Mouse (Mus musculus) CH12.LX (cell line): ENCODE data around the gene Cog7. TPM values are rescaled to one million over a fixed set of nuclear protein-coding genes. Genes with fewer than 3 reads are reported as not detected.
A peak's percentile ranks its signal among the peaks of the same experiment; 100 is the strongest.

Source experiments
- DNase-seq: peaks from one replicate; pipeline ENCODE4 v3.0.0-alpha.2; 2013; ENCODE audit errors: extremely low read depth
- H3K27ac ChIP-seq: 2 replicates; pipeline ENCODE4 v1.5.1; 2012; ENCODE audit warnings: low read depth, mild to moderate bottlenecking, control low read depth, moderate library complexity; ENCODE audit not compliant: insufficient read depth
- H3K27me3 ChIP-seq: replicated peaks from 2 replicates; pipeline ENCODE3; 2012; ENCODE audit warnings: inconsistent platforms
- H3K36me3 ChIP-seq, 2 experiments: replicated peaks in 1 of 2; 2 replicates each; pipeline versions ENCODE3 to v1.6.1; 2012; ENCODE audit warnings: inconsistent platforms in 1 of 2, low read length in 1 of 2, mild to moderate bottlenecking in 1 of 2, mixed read lengths in 1 of 2, moderate library complexity in 1 of 2; ENCODE audit not compliant: control insufficient read depth in 1 of 2, insufficient read depth in 1 of 2
- H3K4me1 ChIP-seq, 2 experiments: 2 replicates each; pipeline ENCODE4 v1.6.1; 2012; ENCODE audit warnings: inconsistent platforms in 1 of 2, moderate library complexity in 1 of 2; ENCODE audit not compliant: insufficient read depth in 2 of 2, control insufficient read depth in 1 of 2
- H3K4me2 ChIP-seq: 2 replicates; pipeline ENCODE4 v1.6.1; 2012; ENCODE audit warnings: low read depth, mild to moderate bottlenecking, control low read depth; ENCODE audit not compliant: poor library complexity, insufficient read depth, severe bottlenecking
- H3K4me3 ChIP-seq, 3 experiments: fragments of 150-350 bp in 1 of 3; sonication (generic) in 1 of 3; replicated peaks in 1 of 3; 2 replicates each; pipeline versions ENCODE3 to v1.5.1; 2011 to 2012; ENCODE audit warnings: low read depth in 2 of 3, low read length in 2 of 3, mild to moderate bottlenecking in 2 of 3, moderate library complexity in 2 of 3, control low read depth in 1 of 3, improper control_type of control experiment in 1 of 3, inconsistent platforms in 1 of 3, mixed read lengths in 1 of 3; ENCODE audit not compliant: poor library complexity in 1 of 3
- H3K79me2 ChIP-seq: replicated peaks from 2 replicates; pipeline ENCODE4 v1.6.1; 2012; ENCODE audit warnings: mild to moderate bottlenecking, moderate library complexity; ENCODE audit not compliant: control insufficient read depth, poor library complexity, insufficient read depth, severe bottlenecking; ENCODE audit errors: extremely low read depth
- H3K9ac ChIP-seq: 2 replicates; pipeline ENCODE4 v1.6.1; 2012; ENCODE audit warnings: low read depth, mild to moderate bottlenecking, control low read depth, moderate library complexity; ENCODE audit not compliant: insufficient read depth
- H3K9me3 ChIP-seq: replicated peaks from 2 replicates; pipeline ENCODE3; 2012; ENCODE audit warnings: low read length, inconsistent platforms, mixed read lengths
- BHLHE40 ChIP-seq: IDR thresholded peaks from 2 replicates; pipeline ENCODE4 v1.6.1; 2011; ENCODE audit warnings: mild to moderate bottlenecking, low read depth, low read length, improper control_type of control experiment
- CHD1 ChIP-seq: IDR thresholded peaks from 2 replicates; pipeline ENCODE4 v1.6.1; 2012; ENCODE audit warnings: low read depth, low read length, improper control_type of control experiment, inconsistent platforms
- CHD2 ChIP-seq: IDR thresholded peaks from 2 replicates; pipeline ENCODE4 v1.6.1; 2011; ENCODE audit warnings: low read length, improper control_type of control experiment
- CTCF ChIP-seq, 2 experiments: IDR thresholded peaks in 1 of 2; conservative IDR thresholded peaks in 1 of 2; 2 replicates each; pipeline ENCODE4 v1.5.1; 2011 to 2012; ENCODE audit warnings: low read depth in 2 of 2, low read length in 2 of 2, improper control_type of control experiment in 1 of 2, inconsistent platforms in 1 of 2, mild to moderate bottlenecking in 1 of 2, moderate library complexity in 1 of 2
- ELF1 ChIP-seq: IDR thresholded peaks from 2 replicates; pipeline ENCODE4 v1.6.1; 2014; ENCODE audit warnings: low read depth, mild to moderate bottlenecking, inconsistent platforms, low read length, improper control_type of control experiment
- EP300 ChIP-seq: IDR thresholded peaks from 2 replicates; pipeline ENCODE4 v1.6.1; 2011; ENCODE audit warnings: low read length, improper control_type of control experiment
- ETS1 ChIP-seq: conservative IDR thresholded peaks from 2 replicates; pipeline ENCODE4 v1.6.1; 2012; ENCODE audit warnings: low read depth, mild to moderate bottlenecking, inconsistent platforms, low read length, improper control_type of control experiment, moderate library complexity
- HCFC1 ChIP-seq: IDR thresholded peaks from 2 replicates; pipeline ENCODE4 v1.6.1; 2012; ENCODE audit warnings: low read depth, mild to moderate bottlenecking, inconsistent platforms, low read length, improper control_type of control experiment
- IRF4 ChIP-seq: IDR thresholded peaks from 2 replicates; pipeline ENCODE4 v1.6.1; 2014; ENCODE audit warnings: low read depth, mild to moderate bottlenecking, inconsistent platforms, low read length, improper control_type of control experiment
- JUND ChIP-seq: conservative IDR thresholded peaks from 2 replicates; pipeline ENCODE4 v1.6.1; 2011; ENCODE audit warnings: low read depth, low read length, improper control_type of control experiment
- KAT2A ChIP-seq: IDR thresholded peaks from 2 replicates; pipeline ENCODE4 v1.6.1; 2012; ENCODE audit warnings: low read length, improper control_type of control experiment, inconsistent platforms; ENCODE audit not compliant: insufficient replicate concordance
- MAFK ChIP-seq: IDR thresholded peaks from 2 replicates; pipeline ENCODE4 v1.6.1; 2011; ENCODE audit warnings: low read length, improper control_type of control experiment; ENCODE audit not compliant: insufficient replicate concordance
- MAZ ChIP-seq: IDR thresholded peaks from 2 replicates; pipeline ENCODE4 v1.6.1; 2012; ENCODE audit warnings: low read depth, mild to moderate bottlenecking, inconsistent platforms, low read length, improper control_type of control experiment, moderate library complexity
- MEF2A ChIP-seq: IDR thresholded peaks from 2 replicates; pipeline ENCODE4 v1.6.1; 2014; ENCODE audit warnings: low read depth, mild to moderate bottlenecking, inconsistent platforms, low read length, improper control_type of control experiment, borderline replicate concordance
- MXI1 ChIP-seq: IDR thresholded peaks from 2 replicates; pipeline ENCODE4 v1.6.1; 2011; ENCODE audit warnings: mild to moderate bottlenecking, low read depth, low read length, improper control_type of control experiment
- MYC ChIP-seq: IDR thresholded peaks from 2 replicates; pipeline ENCODE4 v1.6.1; 2011; ENCODE audit warnings: low read depth, mild to moderate bottlenecking, improper control_type of control experiment, low read length
- NELFE ChIP-seq: IDR thresholded peaks from 2 replicates; pipeline ENCODE4 v1.6.1; 2011; ENCODE audit warnings: low read depth, low read length, improper control_type of control experiment
- PAX5 ChIP-seq: IDR thresholded peaks from 2 replicates; pipeline ENCODE4 v1.6.1; 2012; ENCODE audit warnings: low read length, inconsistent platforms, mixed read lengths
- POLR2AphosphoS2 ChIP-seq: IDR thresholded peaks from 2 replicates; pipeline ENCODE4 v1.6.1; 2011; ENCODE audit warnings: low read depth, low read length, improper control_type of control experiment
- RAD21 ChIP-seq: IDR thresholded peaks from 2 replicates; pipeline ENCODE4 v1.6.1; 2011; ENCODE audit warnings: low read depth, mild to moderate bottlenecking, low read length, improper control_type of control experiment, moderate library complexity
- RCOR1 ChIP-seq: conservative IDR thresholded peaks from 2 replicates; pipeline ENCODE4 v1.6.1; 2012; ENCODE audit warnings: low read depth, mild to moderate bottlenecking, inconsistent platforms, low read length, improper control_type of control experiment
- SIN3A ChIP-seq: IDR thresholded peaks from 2 replicates; pipeline ENCODE4 v1.6.1; 2012; ENCODE audit warnings: low read length, improper control_type of control experiment, inconsistent platforms
- SMC3 ChIP-seq: IDR thresholded peaks from 2 replicates; pipeline ENCODE4 v1.6.1; 2011; ENCODE audit warnings: low read depth, low read length, improper control_type of control experiment
- TBP ChIP-seq: conservative IDR thresholded peaks from 2 replicates; pipeline ENCODE4 v1.6.1; 2011; ENCODE audit warnings: low read depth, low read length, improper control_type of control experiment
- TCF12 ChIP-seq: IDR thresholded peaks from 2 replicates; pipeline ENCODE4 v1.6.1; 2014; ENCODE audit warnings: low read depth, mild to moderate bottlenecking, inconsistent platforms, low read length, improper control_type of control experiment
- UBTF ChIP-seq: IDR thresholded peaks from 2 replicates; pipeline ENCODE4 v1.6.1; 2012; ENCODE audit warnings: low read depth, mild to moderate bottlenecking, inconsistent platforms, low read length, improper control_type of control experiment, moderate library complexity
- USF1 ChIP-seq: IDR thresholded peaks from 2 replicates; pipeline ENCODE4 v1.6.1; 2014; ENCODE audit warnings: low read depth, mild to moderate bottlenecking, inconsistent platforms, low read length, improper control_type of control experiment
- ZC3H11A ChIP-seq: IDR thresholded peaks from 2 replicates; pipeline ENCODE4 v1.6.1; 2012; ENCODE audit warnings: low read depth, mild to moderate bottlenecking, inconsistent platforms, low read length, improper control_type of control experiment
- ZKSCAN1 ChIP-seq: IDR thresholded peaks from 2 replicates; pipeline ENCODE4 v1.6.1; 2012; ENCODE audit warnings: low read depth, inconsistent platforms, low read length, improper control_type of control experiment, borderline replicate concordance
- ZMIZ1 ChIP-seq: IDR thresholded peaks from 2 replicates; pipeline ENCODE4 v1.6.1; 2012; ENCODE audit warnings: low read depth, mild to moderate bottlenecking, inconsistent platforms, low read length, improper control_type of control experiment
- ZNF384 ChIP-seq: IDR thresholded peaks from 2 replicates; pipeline ENCODE4 v1.6.1; 2012; ENCODE audit warnings: low read depth, low read length, improper control_type of control experiment, inconsistent platforms
- dilution Hi-C: fragments of 300-500 bp; cut with MboI; formaldehyde crosslinking; loops from 2 replicates; pipeline ENCODE4 v1.14.3; 2020; ENCODE audit warnings: low sequenced_read_pairs; ENCODE audit not compliant: extremely low pct_unique_long_range_greater_than_20kb, extremely low pct_ligation_motif_present
- in situ Hi-C: fragments of 300-500 bp; cut with MboI; formaldehyde crosslinking; loops from 3 replicates; pipeline ENCODE4 v1.14.3; 2019; ENCODE audit warnings: low sequenced_read_pairs, low pct_ligation_motif_present, low pct_unique_long_range_greater_than_20kb, mixed read lengths
- polyA plus RNA-seq: library from polyadenylated mRNA; unstranded; fragments of >175 nt; gene quantifications from 2 replicates; pipeline ENCODE4 v1.2.1, GENCODE M21; 2012; ENCODE audit warnings: low read depth; ENCODE audit not compliant: insufficient read length
- total RNA-seq, 2 experiments: library from RNA; depleted of rRNA; stranded (reverse); fragments of 300-350 nt in 1 of 2; fragments of >200 nt in 1 of 2; gene quantifications; 2 replicates each; pipeline ENCODE4 v1.2.3; 2012 to 2014

Cog7 gene
- total and polyA plus RNA-seq, 3 experiments = 14.1 to 22.4 (median 22.2) TPM

GRCm38 (mm10) chr7:122022131-122022530 is 40.6 kb upstream of the Cog7 start:
- no peak for TF ChIP-seq MAFK
- TF ChIP-seq ELF1 = no peak
- TF ChIP-seq PAX5 = no peak
- TF ChIP-seq, all 38 proteins: peak for 0
- in situ Hi-C loops (no loop called here), dilution Hi-C loops (no loop called here)
- Histone ChIP-seq H3K79me2 (no peaks in the 10 kb centered on the region), H3K4me3 (no peak overlapping the region), H3K4me2 (no peak overlapping the region), H3K27me3 (no peaks in the 10 kb centered on the region), H3K27ac (no peak overlapping the region), H3K4me1 (peaks cover 4 to 44% of the 10 kb centered on the region in 2 experiments), H3K9ac (no peak overlapping the region), H3K36me3 (peaks cover 0 to 4% of the 10 kb centered on the region in 2 experiments), H3K9me3 (no peaks in the 10 kb centered on the region)
- DNase-seq = no peak

- Histone ChIP-seq H3K27ac (peak within 1 kb of the TSS; percentile 27; the same call in 1 of the 2 replicates), H3K9me3 (no peaks in the 10 kb centered on the region), H3K36me3 (peaks cover 0 to 8% of the 10 kb centered on the region in 2 experiments), H3K79me2 (no peaks in the 10 kb centered on the region), H3K9ac (peak within 1 kb of the TSS; percentile 42), H3K27me3 (no peaks in the 10 kb centered on the region), H3K4me3 (peak within 1 kb of the TSS; percentile 55 to 86 (median 73)), H3K4me2 (peak within 1 kb of the TSS; percentile 65), H3K4me1 (peaks cover 4 to 57% of the 10 kb centered on the region in 2 experiments)
- in situ Hi-C loops (no loop called here), dilution Hi-C loops (no loop called here)
- DNase-seq = peak; percentile 85
- peak; percentile 61; the same call in 1 of the 2 replicates for TF ChIP-seq RCOR1
- no peak for TF ChIP-seq CTCF (conservative IDR thresholded peaks at IDR 0.05 in 1 of 2, IDR thresholded peaks at IDR 0.05 in 1 of 2; ENCODE audit: low read depth in 2 of 2, low read length in 2 of 2)
- no peak for TF ChIP-seq POLR2AphosphoS2
- TF ChIP-seq HCFC1 = no peak; the same call in 1 of the 2 replicates
- 0 out of 2 replicates have a peak, but pooled peaks have one; percentile 44 for TF ChIP-seq UBTF
- no peak for TF ChIP-seq RAD21
- TF ChIP-seq ETS1 = no peak
- TF ChIP-seq ZC3H11A = no peak
- TF ChIP-seq CHD1 = no peak
- TF ChIP-seq IRF4 = no peak
- TF ChIP-seq TCF12 = peak; percentile 76
- TF ChIP-seq ELF1 = no peak
- no peak for TF ChIP-seq CHD2
- TF ChIP-seq ZNF384 = peak; percentile 99
- peak; percentile 56; the same call in 1 of the 2 replicates for TF ChIP-seq MAZ
- no peak for TF ChIP-seq ZKSCAN1
- TF ChIP-seq NELFE = peak; percentile 86
- no peak for TF ChIP-seq KAT2A
- TF ChIP-seq SMC3 = no peak
- no peak for TF ChIP-seq MEF2A
- TF ChIP-seq USF1 = peak; percentile 92
- TF ChIP-seq MXI1 = peak; percentile 80
- TF ChIP-seq EP300 = peak; percentile 20; the same call in 1 of the 2 replicates
- TF ChIP-seq ZMIZ1 = peak; percentile 60; the same call in 1 of the 2 replicates
- TF ChIP-seq PAX5 = no peak
- TF ChIP-seq JUND = no peak
- TF ChIP-seq BHLHE40 = peak; percentile 97
- no peak for TF ChIP-seq MAFK
- peak; percentile 25; the same call in 1 of the 2 replicates for TF ChIP-seq SIN3A
- TF ChIP-seq MYC = 0 out of 2 replicates have a peak, but pooled peaks have one; percentile 20
- no peak for TF ChIP-seq TBP
These were observed 39.3 kb upstream of the Cog7 start, which contains the start of gene Gga2 for GRCm38 (mm10) chr7:122020667-122021354. Gga2 (minus strand) TSS chr7:122021222.
